In the genomic region with DNA sequence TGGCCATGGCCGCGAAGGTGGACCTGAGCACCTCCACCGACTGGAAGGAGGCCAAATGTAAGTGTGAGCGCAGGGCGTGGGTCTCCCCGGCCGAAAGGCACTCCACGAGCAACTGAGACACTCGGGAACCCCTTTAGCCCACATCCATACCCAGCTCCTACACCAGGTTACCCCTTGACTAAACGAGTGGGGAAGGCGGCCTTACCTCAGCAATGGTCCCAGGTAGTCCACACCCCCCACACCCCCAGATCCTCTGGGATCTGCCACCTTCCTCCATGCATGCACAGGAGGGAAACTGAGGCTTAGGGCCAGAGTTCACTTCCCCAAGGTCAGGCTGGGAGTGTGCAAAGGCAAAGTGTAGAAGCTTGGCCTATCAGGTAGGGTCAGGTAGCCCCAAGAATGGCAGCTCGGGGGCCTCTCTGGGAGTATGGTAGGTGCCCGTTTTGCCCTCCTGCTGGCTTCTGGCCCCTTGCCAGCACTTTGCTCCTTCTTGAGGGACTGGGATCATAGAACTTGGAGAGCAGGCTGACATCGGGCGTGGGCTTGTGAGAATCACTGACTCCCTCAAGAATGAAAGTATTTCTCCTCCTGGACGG, we compare ENCODE assay signal across 8 mouse cellular contexts. TPM values are rescaled to one million over a fixed set of nuclear protein-coding genes. Genes with fewer than 3 reads are reported as not detected.
DNase-seq lines count a peak whose midpoint lies in the region; ATAC-seq and TF ChIP-seq lines count a peak whose summit lies in the region.

No protein-coding gene starts in this region.

- H3K9me3 ChIP-seq in hindbrain, embryonic 14.5 days (ENCODE audit: control insufficient read depth, low read length) = no peaks in the 10 kb centered on the region
- no peaks in the 10 kb centered on the region for H3K9me3 ChIP-seq in lung, postnatal 0 days (ENCODE audit: low read length)

- ATAC-seq in Patski = peak; percentile 3
- ATAC-seq in hindbrain, embryonic 14.5 days (ENCODE audit: low FRiP score) = peak; percentile 41
- ATAC-seq in lung, postnatal 0 days = peak; percentile 39

- in situ Hi-C loops in Patski (cut with MboI; ENCODE audit: low pct_unique_long_range_greater_than_20kb) = loop anchor here (5.0 kb wide), 1 partner anchor 360 kb away; the partner anchor contains the start of gene 2700081O15Rik

- peak overlapping the region; percentile 75 for H3K4me3 ChIP-seq in hindbrain, embryonic 14.5 days (replicated peaks; ENCODE audit: low read length)
- H3K4me3 ChIP-seq in lung, postnatal 0 days (ENCODE audit: low read depth, low read length) = peak overlapping the region; percentile 67

- peak overlapping the region; percentile 100 for H3K4me2 ChIP-seq in hindbrain, embryonic 14.5 days (replicated peaks)
- H3K4me2 ChIP-seq in lung, postnatal 0 days (replicated peaks; ENCODE audit: low read depth, low read length) = peak overlapping the region; percentile 99

- H3K4me1 ChIP-seq in hindbrain, embryonic 14.5 days (replicated peaks; ENCODE audit: control insufficient read depth, insufficient read depth, low read length) = peaks cover 10% of the 10 kb centered on the region
- peaks cover 7% of the 10 kb centered on the region; the same call in 1 of the 2 replicates for H3K4me1 ChIP-seq in lung, postnatal 0 days (ENCODE audit: insufficient read depth, low read depth, low read length)

- 6% methylated on average over 16 of the region's 16 CpGs for WGBS in hindbrain, embryonic 14.5 days
- WGBS in lung, postnatal 0 days = 3% methylated on average over 16 of the region's 16 CpGs

- H3K27me3 ChIP-seq in Patski = no peaks in the 10 kb centered on the region
- H3K27me3 ChIP-seq in hindbrain, embryonic 14.5 days (ENCODE audit: control insufficient read depth, insufficient read depth, low read length) = peaks cover 29% of the 10 kb centered on the region
- H3K27me3 ChIP-seq in lung, postnatal 0 days (replicated peaks; ENCODE audit: insufficient read depth, low read length) = no peaks in the 10 kb centered on the region

- DNase-seq in left cerebral cortex, postnatal 4 days = peak; percentile 57
- no peak for DNase-seq in left cerebral cortex, adult 11 months (ENCODE audit: low spot score)
- no peak for DNase-seq in Patski (ENCODE audit: low read depth, low spot score)
- peak; percentile 75 for DNase-seq in cerebellum, adult 9-10 months
- DNase-seq in hindbrain, embryonic 14.5 days (ENCODE audit: low spot score) = no peak
- DNase-seq in lung, postnatal 0 days (ENCODE audit: low spot score) = peak; percentile 14
- DNase-seq in testis, postnatal 10 days (ENCODE audit: low spot score) = peak; percentile 84
- DNase-seq in spleen, adult 18-20 months = no peak

- no peak for TF ChIP-seq CTCF in Patski (IDR thresholded peaks at IDR 0.05)
- TF ChIP-seq CTCF in lung, postnatal 0 days (IDR thresholded peaks at IDR 0.05) = no peak

- no peak for TF ChIP-seq EP300 in lung, postnatal 0 days (IDR thresholded peaks at IDR 0.05)

- H3K36me3 ChIP-seq in hindbrain, embryonic 14.5 days (replicated peaks; ENCODE audit: control insufficient read depth, insufficient read depth) = no peaks in the 10 kb centered on the region
- no peaks in the 10 kb centered on the region for H3K36me3 ChIP-seq in lung, postnatal 0 days (ENCODE audit: insufficient read depth, low read length)

- no peak overlapping the region for H3K27ac ChIP-seq in hindbrain, embryonic 14.5 days
- peak overlapping the region; percentile 62 for H3K27ac ChIP-seq in lung, postnatal 0 days (ENCODE audit: low read length)

- peak overlapping the region; percentile 62 for H3K9ac ChIP-seq in hindbrain, embryonic 14.5 days
- peak overlapping the region; percentile 51 for H3K9ac ChIP-seq in lung, postnatal 0 days (replicated peaks; ENCODE audit: low read depth)

- CTCF ChIA-PET in Patski (lab: Charles Lee) = interaction anchor here (1.0 to 1.4 kb wide), 5 partner anchors 15 to 252 kb away, joined by 3 to 4 read pairs (median 3); partner anchors contain the start of gene Stip1

- intact Hi-C loops in left cerebral cortex, postnatal 4 days (cut with DNase I) = no loop called here

- POLR2A ChIA-PET in Patski (lab: Charles Lee) = interaction anchor here (0.6 to 2.1 kb wide), 5 partner anchors 18 to 1233 kb away, joined by 3 to 7 read pairs (median 3); partner anchors contain the start of gene Cox8a

RNA-seq across cellular contexts. Expression of gene Macrod1, which starts 0.6 kb away (rescaled TPM):
- 1 to 10 TPM; 5.5 to 6.3 TPM for total RNA-seq in left cerebral cortex, postnatal 4 days (2021)
- polyA plus RNA-seq in Patski (2021) = 33.9 TPM
- polyA plus RNA-seq in hindbrain, embryonic 14.5 days (2014; fragmentation: Nextera tagmentation; extraction: Ambion mirVana) = 5.2 and 6.9 TPM in 2 replicates
- polyA plus RNA-seq in lung, postnatal 0 days (2015; fragmentation: Nextera tagmentation; extraction: Ambion mirVana) = 16.0 and 19.4 TPM in 2 replicates

RNA-seq across cellular contexts. Expression of gene Stip1, which starts 17.5 kb away (rescaled TPM):
- total RNA-seq in left cerebral cortex, postnatal 4 days (2021) = 100 to 1,000 TPM; 127 to 130 TPM
- 301 TPM for polyA plus RNA-seq in Patski (2021)
- 204 and 230 TPM in 2 replicates for polyA plus RNA-seq in hindbrain, embryonic 14.5 days (2014; fragmentation: Nextera tagmentation; extraction: Ambion mirVana)
- 51.8 and 58.5 TPM in 2 replicates for polyA plus RNA-seq in lung, postnatal 0 days (2015; fragmentation: Nextera tagmentation; extraction: Ambion mirVana)

RNA-seq across cellular contexts. Expression of gene Fermt3, which starts 38.0 kb away (rescaled TPM):
- total RNA-seq in left cerebral cortex, postnatal 4 days (2021) = 1 to 10 TPM; 3.2 to 3.4 TPM
- 0.22 TPM for polyA plus RNA-seq in Patski (2021)
- polyA plus RNA-seq in hindbrain, embryonic 14.5 days (2014; fragmentation: Nextera tagmentation; extraction: Ambion mirVana) = 3.1 and 3.8 TPM in 2 replicates
- 15.8 and 16.0 TPM in 2 replicates for polyA plus RNA-seq in lung, postnatal 0 days (2015; fragmentation: Nextera tagmentation; extraction: Ambion mirVana)

RNA-seq across cellular contexts. Expression of gene Flrt1, which starts 48.3 kb away (rescaled TPM):
- total RNA-seq in left cerebral cortex, postnatal 4 days (2021) = 10 to 100 TPM; 22.4 to 23.5 TPM
- polyA plus RNA-seq in Patski (2021) = 12.6 TPM
- polyA plus RNA-seq in hindbrain, embryonic 14.5 days (2014; fragmentation: Nextera tagmentation; extraction: Ambion mirVana) = 8.7 and 9.5 TPM in 2 replicates
- polyA plus RNA-seq in lung, postnatal 0 days (2015; fragmentation: Nextera tagmentation; extraction: Ambion mirVana) = 0.17 and 0.19 TPM in 2 replicates

Comparison
In these comparisons a context has a peak if more than half of its experiments do, and no peak if none do; other contexts are left out.
1. DNase-seq: peak in left cerebral cortex, postnatal 4 days (single experiment), cerebellum, adult 9-10 months (single experiment), lung, postnatal 0 days (single experiment) and testis, postnatal 10 days (single experiment); none in left cerebral cortex, adult 11 months (single experiment), Patski (single experiment), hindbrain, embryonic 14.5 days (single experiment) and spleen, adult 18-20 months (0 of 2).
2. Peak in every context shown above with its lines, with median percentiles within 50 percentile points of each other: ATAC-seq.